Mouse (Mus musculus) midbrain, embryonic 11.5 days (tissue): ENCODE measurements around the gene Exosc7. TPM values are rescaled to one million over a fixed set of nuclear protein-coding genes. Genes with fewer than 3 reads are reported as not detected.

ENCODE experiments used
- ATAC-seq: fragments of 200-750 bp; cut with Nextera tagmentation; 2 replicates; pipeline ENCODE4 v1.8.0; 2017; ENCODE audit warnings: moderate TSS enrichment, moderate library complexity; ENCODE audit not compliant: low FRiP score
- DNase-seq: peaks from one replicate; pipeline ENCODE4 v3.0.0; 2015; ENCODE audit warnings: low spot score; ENCODE audit errors: missing footprints
- H3K27ac ChIP-seq: fragments of 300-500 bp; sonication (generic); 2 replicates; pipeline ENCODE4 v1.5.1; 2014; ENCODE audit warnings: low read depth, low read length
- H3K27me3 ChIP-seq: fragments of 300-500 bp; sonication (generic); 2 replicates; pipeline ENCODE4 v1.6.1; 2014; ENCODE audit warnings: mild to moderate bottlenecking, low read length, moderate library complexity, mixed read lengths; ENCODE audit not compliant: control insufficient read depth, insufficient read depth
- H3K36me3 ChIP-seq: fragments of 300-500 bp; sonication (generic); 2 replicates; pipeline ENCODE4 v1.6.1; 2014; ENCODE audit warnings: mild to moderate bottlenecking, low read length, moderate library complexity, mixed read lengths; ENCODE audit not compliant: control insufficient read depth, insufficient read depth
- H3K4me1 ChIP-seq: fragments of 300-500 bp; sonication (generic); 2 replicates; pipeline ENCODE4 v1.6.1; 2014; ENCODE audit warnings: low read length; ENCODE audit not compliant: control insufficient read depth, insufficient read depth
- H3K4me2 ChIP-seq: fragments of 300-500 bp; sonication (generic); 2 replicates; pipeline ENCODE4 v1.6.1; 2014; ENCODE audit warnings: mild to moderate bottlenecking, moderate library complexity
- H3K4me3 ChIP-seq: fragments of 300-500 bp; sonication (generic); 2 replicates; pipeline ENCODE4 v1.5.1; 2014; ENCODE audit warnings: low read depth, low read length
- H3K9ac ChIP-seq: fragments of 300-500 bp; sonication (generic); 2 replicates; pipeline ENCODE4 v1.6.1; 2014; ENCODE audit warnings: low read length
- H3K9me3 ChIP-seq: fragments of 300-500 bp; sonication (generic); 2 replicates; pipeline ENCODE4 v1.6.1; 2016; ENCODE audit warnings: low read length; ENCODE audit not compliant: control insufficient read depth
- WGBS: fragments of 180-500 bp; shearing (Covaris S2); extraction: QIAGEN DNeasy Blood & Tissue Kit; methylation state at CpG from one replicate; pipeline ENCODE4 v1.1.7; 2014; 5-methylcytosine and 5-hydroxymethylcytosine counted together
- polyA plus RNA-seq: library from polyadenylated mRNA; unstranded; fragments of >200 nt; fragmentation: Nextera tagmentation; extraction: Ambion mirVana; gene quantifications from 2 replicates; pipeline ENCODE4 v1.2.1, GENCODE M21; 2014

Gene Exosc7
- polyA plus RNA-seq, 1 experiment from 2014 or later = 129 TPM

GRCm38 (mm10) chr9:123152026-123152425, 39.0 kb downstream of the Exosc7 start:
- Histone ChIP-seq H3K4me2 (no peak overlapping the region), H3K27me3 (no peaks in the 10 kb centered on the region), H3K27ac (no peak overlapping the region), H3K4me1 (no peaks in the 10 kb centered on the region), H3K4me3 (no peak overlapping the region), H3K9ac (no peak overlapping the region), H3K36me3 (no peaks in the 10 kb centered on the region), H3K9me3 (no peaks in the 10 kb centered on the region)
- no peak for ATAC-seq
- 80% methylated on average over 3 of the region's 3 CpGs for WGBS
- DNase-seq = no peak

- H3K4me2 ChIP-seq = no peak overlapping the region
- ATAC-seq = no peak
- H3K4me1 ChIP-seq = no peaks in the 10 kb centered on the region
- H3K27me3 ChIP-seq = no peaks in the 10 kb centered on the region
- no peak overlapping the region for H3K4me3 ChIP-seq
- no peak overlapping the region for H3K27ac ChIP-seq
- H3K9me3 ChIP-seq = no peaks in the 10 kb centered on the region
- H3K9ac ChIP-seq = no peak overlapping the region
- DNase-seq = no peak
- WGBS = 84% methylated on average over 2 of the region's 2 CpGs
- H3K36me3 ChIP-seq = no peaks in the 10 kb centered on the region
These were observed 40.1 kb downstream of the Exosc7 start for GRCm38 (mm10) chr9:123153121-123153520.

GRCm38 (mm10) chr9:123156910-123157361, 43.9 kb downstream of the Exosc7 start:
- WGBS = 25% methylated on average over 30 of the region's 30 CpGs

GRCm38 (mm10) chr9:123157699-123158098, 44.7 kb downstream of the Exosc7 start:
- ATAC-seq (no peak), DNase-seq (no peak)

More at GRCm38 (mm10) chr9:123156910-123157361, 43.9 kb downstream of the Exosc7 start:
- H3K4me3 ChIP-seq = no peak overlapping the region
- no peak overlapping the region for H3K4me2 ChIP-seq
- no peaks in the 10 kb centered on the region for H3K36me3 ChIP-seq
- H3K27me3 ChIP-seq = no peaks in the 10 kb centered on the region
- H3K9ac ChIP-seq = no peak overlapping the region
- DNase-seq (no peak), ATAC-seq (0 out of 2 replicates have a peak, but pooled peaks have one; percentile 54)
- H3K9me3 ChIP-seq = no peaks in the 10 kb centered on the region
- no peaks in the 10 kb centered on the region for H3K4me1 ChIP-seq
- no peak overlapping the region for H3K27ac ChIP-seq

GRCm38 (mm10) chr9:123158125-123158836, 45.3 kb downstream of the Exosc7 start:
- Histone ChIP-seq H3K36me3 (no peaks in the 10 kb centered on the region), H3K4me2 (no peak overlapping the region), H3K9me3 (no peaks in the 10 kb centered on the region), H3K4me1 (no peaks in the 10 kb centered on the region), H3K4me3 (no peak overlapping the region), H3K27ac (no peak overlapping the region), H3K27me3 (no peaks in the 10 kb centered on the region), H3K9ac (no peak overlapping the region)
- DNase-seq = no peak
- WGBS = 64% methylated on average over 8 of the region's 8 CpGs
- no peak for ATAC-seq

More at GRCm38 (mm10) chr9:123157699-123158098, 44.7 kb downstream of the Exosc7 start:
- Histone ChIP-seq H3K9ac (no peak overlapping the region), H3K36me3 (no peaks in the 10 kb centered on the region), H3K4me2 (no peak overlapping the region), H3K27ac (no peak overlapping the region), H3K27me3 (no peaks in the 10 kb centered on the region), H3K4me3 (no peak overlapping the region), H3K4me1 (no peaks in the 10 kb centered on the region), H3K9me3 (no peaks in the 10 kb centered on the region)

GRCm38 (mm10) chr9:123159330-123159729, 46.3 kb downstream of the Exosc7 start:
- Histone ChIP-seq H3K36me3 (no peaks in the 10 kb centered on the region), H3K4me3 (no peak overlapping the region), H3K27ac (no peak overlapping the region), H3K27me3 (no peaks in the 10 kb centered on the region), H3K9me3 (no peaks in the 10 kb centered on the region), H3K4me1 (no peaks in the 10 kb centered on the region), H3K9ac (no peak overlapping the region), H3K4me2 (no peak overlapping the region)
- ATAC-seq = no peak
- DNase-seq = peak; percentile 94
- WGBS = 62% methylated on average over 7 of the region's 7 CpGs

- Histone ChIP-seq H3K4me2 (no peak overlapping the region), H3K9me3 (no peaks in the 10 kb centered on the region), H3K9ac (no peak overlapping the region), H3K4me1 (no peaks in the 10 kb centered on the region), H3K27me3 (no peaks in the 10 kb centered on the region), H3K27ac (no peak overlapping the region), H3K36me3 (no peaks in the 10 kb centered on the region), H3K4me3 (no peak overlapping the region)
- 73% methylated on average over 2 of the region's 2 CpGs for whole genome bisulfite sequencing
- ATAC-seq (no peak), DNase-seq (no peak)
These were observed 48.8 kb downstream of the Exosc7 start for GRCm38 (mm10) chr9:123161792-123162191.

- WGBS = 86% methylated on average over 4 of the region's 4 CpGs
- no peak overlapping the region for H3K4me3 ChIP-seq
- no peak overlapping the region for H3K4me2 ChIP-seq
- no peak for DNase-seq
- H3K36me3 ChIP-seq = no peaks in the 10 kb centered on the region
- H3K9ac ChIP-seq = no peak overlapping the region
- no peaks in the 10 kb centered on the region for H3K9me3 ChIP-seq
- H3K4me1 ChIP-seq = no peaks in the 10 kb centered on the region
- ATAC-seq = no peak
- H3K27me3 ChIP-seq = no peaks in the 10 kb centered on the region
- H3K27ac ChIP-seq = no peak overlapping the region
These were observed 50.1 kb downstream of the Exosc7 start for GRCm38 (mm10) chr9:123162985-123163694.

- 86% methylated on average over 3 of the region's 3 CpGs for WGBS
- ATAC-seq = no peak
These were observed 52.9 kb downstream of the Exosc7 start for GRCm38 (mm10) chr9:123165781-123166443.

More at GRCm38 (mm10) chr9:123165781-123166443, 52.9 kb downstream of the Exosc7 start:
- Histone ChIP-seq H3K9me3 (no peaks in the 10 kb centered on the region), H3K4me2 (no peak overlapping the region), H3K27ac (no peak overlapping the region), H3K9ac (no peak overlapping the region), H3K4me3 (no peak overlapping the region), H3K4me1 (no peaks in the 10 kb centered on the region), H3K27me3 (no peaks in the 10 kb centered on the region), H3K36me3 (no peaks in the 10 kb centered on the region)
- DNase-seq = no peak
